Mouse (Mus musculus) liver, embryonic 14.5 days (tissue): ENCODE measurements around the gene Bcr.
A peak's percentile ranks its signal among the peaks of the same experiment; 100 is the strongest.

Source experiments
- CTCF ChIP-seq: IDR thresholded peaks from 2 replicates; pipeline ENCODE4 v1.5.1; 2016; ENCODE audit warnings: antibody characterized with exemption, low read depth, control low read depth
- EP300 ChIP-seq: IDR thresholded peaks from 2 replicates; pipeline ENCODE4 v1.6.1; 2016; ENCODE audit warnings: antibody characterized with exemption, low read depth

- peak; percentile 73 for TF ChIP-seq CTCF
- TF ChIP-seq EP300, result no peak
These were observed 996 bp upstream of the Bcr start for GRCm38 (mm10) chr10:75059396-75059795.
